Mouse (Mus musculus) MEL (cell line): Measurements from ENCODE around the gene Magi2. TPM values are rescaled to one million over a fixed set of nuclear protein-coding genes. Genes with fewer than 3 reads are reported as not detected.

Experiments
- DNase-seq: peaks from one replicate; pipeline ENCODE4 v3.0.0; 2011; ENCODE audit warnings: low read depth, low spot score
- H3K27ac ChIP-seq: 2 replicates; pipeline ENCODE4 v1.5.1; 2012; ENCODE audit warnings: low read depth, mild to moderate bottlenecking, control low read depth, low read length, moderate library complexity; ENCODE audit not compliant: control insufficient read depth
- H3K27me3 ChIP-seq, 2 experiments: fragments of 150-350 bp in 1 of 2; sonication (generic) in 1 of 2; 2 replicates each; pipeline ENCODE4 v1.6.1; 2012; ENCODE audit warnings: low read length in 2 of 2, mild to moderate bottlenecking in 2 of 2, improper control_type of control experiment in 1 of 2, moderate library complexity in 1 of 2; ENCODE audit not compliant: insufficient read depth in 2 of 2, control insufficient read depth in 1 of 2
- H3K36me3 ChIP-seq, 2 experiments: 2 replicates each; pipeline ENCODE4 v1.6.1; 2012 to 2014; ENCODE audit warnings: low read length in 2 of 2, improper control_type of control experiment in 1 of 2, inconsistent platforms in 1 of 2, mild to moderate bottlenecking in 1 of 2; ENCODE audit not compliant: insufficient read depth in 2 of 2, control insufficient read depth in 1 of 2
- H3K4me1 ChIP-seq, 2 experiments: fragments of 150-350 bp in 1 of 2; sonication (generic) in 1 of 2; 2 replicates each; pipeline ENCODE4 v1.6.1; 2012; ENCODE audit warnings: low read length in 2 of 2, improper control_type of control experiment in 1 of 2, mild to moderate bottlenecking in 1 of 2; ENCODE audit not compliant: insufficient read depth in 2 of 2, control insufficient read depth in 1 of 2
- H3K4me3 ChIP-seq, 2 experiments: fragments of 150-350 bp in 1 of 2; sonication (generic) in 1 of 2; 2 replicates each; pipeline ENCODE4 v1.5.1; 2012; ENCODE audit warnings: low read depth in 2 of 2, low read length in 2 of 2, mild to moderate bottlenecking in 2 of 2, moderate library complexity in 2 of 2, control low read depth in 1 of 2, improper control_type of control experiment in 1 of 2; ENCODE audit not compliant: control insufficient read depth in 1 of 2, insufficient read depth in 1 of 2
- H3K79me2 ChIP-seq: 2 replicates; pipeline ENCODE4 v1.6.1; 2012; ENCODE audit warnings: mild to moderate bottlenecking, low read length, moderate library complexity; ENCODE audit not compliant: control insufficient read depth, poor library complexity, insufficient read depth
- H3K9ac ChIP-seq: 2 replicates; pipeline ENCODE4 v1.6.1; 2012; ENCODE audit warnings: low read depth, mild to moderate bottlenecking, control low read depth, low read length, moderate library complexity; ENCODE audit not compliant: control insufficient read depth, poor library complexity, severe bottlenecking
- H3K9me3 ChIP-seq: fragments of 150-350 bp; sonication (generic); replicated peaks from 2 replicates; pipeline ENCODE4 v1.6.1; 2012; ENCODE audit warnings: mild to moderate bottlenecking, low read length, improper control_type of control experiment, moderate library complexity; ENCODE audit not compliant: insufficient read depth
- BHLHE40 ChIP-seq: IDR thresholded peaks from 2 replicates; pipeline ENCODE4 v1.6.1; 2012; ENCODE audit warnings: low read depth, mild to moderate bottlenecking, inconsistent platforms, low read length, improper control_type of control experiment, borderline replicate concordance
- E2F4 ChIP-seq: IDR thresholded peaks from 2 replicates; pipeline ENCODE4 v1.6.1; 2011; ENCODE audit warnings: low read depth, low read length, improper control_type of control experiment, borderline replicate concordance
- ELF1 ChIP-seq: IDR thresholded peaks from 2 replicates; pipeline ENCODE4 v1.6.1; 2014; ENCODE audit warnings: low read depth, mild to moderate bottlenecking, inconsistent platforms, low read length, improper control_type of control experiment, moderate library complexity
- JUND ChIP-seq: IDR thresholded peaks from 2 replicates; pipeline ENCODE4 v1.6.1; 2011; ENCODE audit warnings: low read depth, mild to moderate bottlenecking, improper control_type of control experiment, low read length
- KAT2A ChIP-seq: conservative IDR thresholded peaks from 2 replicates; pipeline ENCODE4 v1.6.1; 2012; ENCODE audit warnings: low read depth, low read length, improper control_type of control experiment, inconsistent platforms
- MAFK ChIP-seq: IDR thresholded peaks from 2 replicates; pipeline ENCODE4 v1.6.1; 2011; ENCODE audit warnings: low read depth, mild to moderate bottlenecking, low read length, improper control_type of control experiment, borderline replicate concordance
- MEF2A ChIP-seq: IDR thresholded peaks from 2 replicates; pipeline ENCODE4 v1.6.1; 2014; ENCODE audit warnings: low read depth, mild to moderate bottlenecking, inconsistent platforms, low read length, improper control_type of control experiment; ENCODE audit not compliant: poor library complexity, insufficient replicate concordance, severe bottlenecking; ENCODE audit errors: extremely low read depth
- MXI1 ChIP-seq: IDR thresholded peaks from 2 replicates; pipeline ENCODE4 v1.6.1; 2011; ENCODE audit warnings: mild to moderate bottlenecking, low read depth, low read length, improper control_type of control experiment
- POLR2AphosphoS2 ChIP-seq: IDR thresholded peaks from 2 replicates; pipeline ENCODE4 v1.6.1; 2011; ENCODE audit warnings: low read length, improper control_type of control experiment
- POLR2AphosphoS5 ChIP-seq: IDR thresholded peaks from 2 replicates; pipeline ENCODE4 v1.6.1; 2012; ENCODE audit warnings: low read depth, borderline replicate concordance, mild to moderate bottlenecking, inconsistent platforms, low read length, moderate library complexity, mixed read lengths
- SIN3A ChIP-seq: IDR thresholded peaks from 2 replicates; pipeline ENCODE4 v1.6.1; 2012; ENCODE audit warnings: low read length, improper control_type of control experiment, inconsistent platforms
- SMC3 ChIP-seq: IDR thresholded peaks from 2 replicates; pipeline ENCODE4 v1.6.1; 2011; ENCODE audit warnings: low read depth, low read length, improper control_type of control experiment
- TCF12 ChIP-seq: IDR thresholded peaks from 2 replicates; pipeline ENCODE4 v1.6.1; 2014; ENCODE audit warnings: low read depth, mild to moderate bottlenecking, inconsistent platforms, low read length, improper control_type of control experiment, moderate library complexity
- ZKSCAN1 ChIP-seq: IDR thresholded peaks from 2 replicates; pipeline ENCODE4 v1.6.1; 2012; ENCODE audit warnings: low read depth, mild to moderate bottlenecking, inconsistent platforms, low read length, improper control_type of control experiment, moderate library complexity
- ZMIZ1 ChIP-seq: IDR thresholded peaks from 2 replicates; pipeline ENCODE4 v1.6.1; 2012; ENCODE audit warnings: low read depth, mild to moderate bottlenecking, inconsistent platforms, low read length, improper control_type of control experiment, moderate library complexity
- ZNF384 ChIP-seq: IDR thresholded peaks from 2 replicates; pipeline ENCODE4 v1.6.1; 2012; ENCODE audit warnings: low read depth, mild to moderate bottlenecking, inconsistent platforms, low read length, improper control_type of control experiment
- polyA plus RNA-seq, 2 experiments: library from polyadenylated mRNA; stranded (reverse) in 1 of 2; unstranded in 1 of 2; fragments of >175 nt in 1 of 2; fragments of >200 nt in 1 of 2; gene quantifications; 2 replicates each; pipeline versions ENCODE4 v1.2.1 to v1.2.4; 2012; ENCODE audit warnings: low replicate concordance in 2 of 2, low read depth in 1 of 2; ENCODE audit not compliant: insufficient read length in 2 of 2, insufficient read depth in 1 of 2, missing spikeins in 1 of 2
- total RNA-seq: library from RNA; depleted of rRNA; stranded (reverse); fragments of 300-350 nt; gene quantifications from 2 replicates; pipeline ENCODE4 v1.2.3, GENCODE M21; 2012

Gene Magi2
- total and polyA plus RNA-seq, 3 experiments = 0.46 to 0.47 TPM; not detected in 1

GRCm38 (mm10) chr5:20580619-20581018, 1353.8 kb downstream of the Magi2 start:
- Histone ChIP-seq H3K9me3 (no peaks in the 10 kb centered on the region), H3K27me3 (no peaks in the 10 kb centered on the region), H3K9ac (no peak overlapping the region), H3K27ac (no peak overlapping the region), H3K36me3 (no peaks in the 10 kb centered on the region), H3K4me1 (no peaks in the 10 kb centered on the region), H3K79me2 (no peaks in the 10 kb centered on the region), H3K4me3 (no peak overlapping the region)
- DNase-seq = no peak
- no peak for TF ChIP-seq KAT2A
- TF ChIP-seq MEF2A = no peak
- TF ChIP-seq BHLHE40 = no peak
- no peak for TF ChIP-seq POLR2AphosphoS5

- no peaks in the 10 kb centered on the region for H3K27me3 ChIP-seq
- no peaks in the 10 kb centered on the region for H3K36me3 ChIP-seq
- H3K4me3 ChIP-seq = no peak overlapping the region
- H3K27ac ChIP-seq = no peak overlapping the region
- no peak for DNase-seq
- no peaks in the 10 kb centered on the region for H3K9me3 ChIP-seq
- H3K79me2 ChIP-seq = no peaks in the 10 kb centered on the region
- TF ChIP-seq POLR2AphosphoS2 = no peak
- TF ChIP-seq ELF1 = no peak
- TF ChIP-seq JUND = no peak
- no peak for TF ChIP-seq TCF12
- no peak for TF ChIP-seq SIN3A
- TF ChIP-seq BHLHE40 = no peak
- TF ChIP-seq SMC3 = no peak
- no peak for TF ChIP-seq MAFK
- no peak for TF ChIP-seq ZMIZ1
- TF ChIP-seq E2F4 = no peak
- no peak for TF ChIP-seq ZKSCAN1
- no peak for TF ChIP-seq ZNF384
- no peak for TF ChIP-seq MXI1
- H3K4me1 ChIP-seq = no peaks in the 10 kb centered on the region
- H3K9ac ChIP-seq = no peak overlapping the region
Measured at GRCm38 (mm10) chr5:20582995-20583435, 1356.2 kb downstream of the Magi2 start.
